Mouse (Mus musculus): ENCODE data around the gene Hnrnpa0.
"Not testable (repeated sequence)": the region's sequence is repeated elsewhere in the genome, so short reads cannot be mapped to it uniquely, and the experiment has no call there.

Hnrnpa0 gene

DNA sequence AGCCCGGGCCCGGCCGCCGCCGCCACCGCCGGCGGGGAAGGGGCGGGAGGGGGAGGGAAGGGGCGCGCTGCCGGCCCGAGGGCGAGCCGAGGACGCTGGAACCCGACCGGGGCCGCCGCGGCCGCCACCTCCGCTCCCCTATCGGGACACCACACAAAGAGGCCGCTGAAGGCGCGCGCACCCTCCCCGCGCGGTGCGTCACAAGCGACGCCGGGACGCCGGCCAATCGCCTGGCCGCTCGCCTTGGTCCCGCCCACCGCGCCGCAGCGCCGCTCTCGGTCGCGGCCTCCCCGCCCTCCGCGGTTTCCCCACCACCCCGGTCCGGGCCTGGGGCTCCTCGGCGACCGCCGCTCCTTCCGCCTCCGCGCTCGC is at the start of gene Hnrnpa0:
TSS of gene Hnrnpa0 (minus strand) at position 161 of the 372 bp plus-strand sequence.
- peak; percentile 86 to 90 for DNase-seq (ENCODE audit: low spot score in 2 of 2)

DNA sequence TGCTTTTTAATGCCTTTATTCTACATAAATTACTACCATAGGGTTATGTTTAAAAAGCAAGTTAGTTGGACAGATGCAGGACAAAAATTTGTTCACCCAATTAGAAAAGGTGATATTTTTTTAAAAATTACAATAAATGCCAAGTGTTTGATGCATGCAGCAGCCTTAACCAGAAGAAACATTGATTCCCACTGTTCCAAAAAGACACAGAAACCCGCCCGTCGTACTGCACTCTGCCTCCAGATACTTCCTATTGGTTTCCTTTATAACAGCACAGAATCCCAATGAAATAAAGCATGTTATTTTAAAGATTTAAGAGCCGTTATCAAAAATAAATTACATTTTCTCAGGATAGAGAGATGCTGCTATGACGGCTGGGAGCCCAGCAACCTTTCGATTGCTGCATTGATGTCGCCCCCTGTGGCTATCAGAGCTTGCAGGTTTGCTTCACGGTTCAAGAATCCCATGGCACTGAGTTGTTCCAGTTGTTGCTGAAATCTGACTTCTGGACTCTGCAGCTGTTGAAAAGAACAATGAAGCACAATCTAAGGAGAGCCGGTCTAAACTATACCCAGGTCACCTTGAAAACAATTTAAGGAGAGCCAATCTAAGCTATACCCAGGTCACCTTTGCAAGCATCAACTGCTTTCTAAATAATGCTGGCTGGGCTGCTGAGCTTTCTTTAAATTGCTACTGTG is 49.3 kb upstream of the Hnrnpa0 start:
- DNase-seq (ENCODE audit: low spot score in 2 of 2) = peak; percentile 100

DNA sequence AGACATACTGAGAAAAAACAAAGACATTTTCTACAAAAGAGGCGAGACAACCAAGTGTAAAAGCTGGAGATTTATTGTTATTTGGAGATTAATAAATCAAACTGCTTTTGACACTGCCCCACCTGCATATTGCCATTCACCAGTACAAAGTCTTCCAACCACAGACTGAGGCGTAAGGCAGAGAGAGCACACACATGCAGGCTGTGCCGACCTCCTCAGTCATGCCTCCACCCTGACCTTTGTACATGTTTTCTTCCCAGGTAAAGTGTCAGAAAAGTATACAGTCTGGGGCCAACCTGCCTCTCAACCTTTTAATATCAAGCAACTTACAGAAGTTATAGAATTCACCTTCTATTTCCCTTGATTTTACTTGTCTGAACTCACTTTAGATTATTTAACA is 47.7 kb upstream of the Hnrnpa0 start:
- DNase-seq (ENCODE audit: low spot score in 2 of 2) = no peak

DNA sequence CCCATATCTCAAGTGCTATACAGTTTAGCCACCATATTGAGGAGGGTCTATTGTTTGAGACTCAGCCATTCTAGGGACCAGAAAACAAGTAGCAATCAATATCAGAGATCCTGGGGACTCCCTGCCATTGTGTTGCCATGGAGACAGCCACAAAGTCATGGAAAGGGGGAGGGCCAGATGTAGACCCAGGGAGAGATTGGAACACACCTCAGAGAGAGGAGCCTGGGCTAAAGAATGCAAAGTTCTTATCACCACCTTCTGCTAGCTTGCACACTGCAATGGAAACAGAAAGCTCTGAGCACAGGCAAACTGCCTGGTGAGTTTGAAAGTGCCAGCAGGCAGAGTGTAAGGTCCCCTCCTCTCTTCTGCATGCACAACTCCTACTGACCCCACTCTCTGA is 39.8 kb upstream of the Hnrnpa0 start:
- DNase-seq (ENCODE audit: low spot score in 2 of 2) = no peak

DNA sequence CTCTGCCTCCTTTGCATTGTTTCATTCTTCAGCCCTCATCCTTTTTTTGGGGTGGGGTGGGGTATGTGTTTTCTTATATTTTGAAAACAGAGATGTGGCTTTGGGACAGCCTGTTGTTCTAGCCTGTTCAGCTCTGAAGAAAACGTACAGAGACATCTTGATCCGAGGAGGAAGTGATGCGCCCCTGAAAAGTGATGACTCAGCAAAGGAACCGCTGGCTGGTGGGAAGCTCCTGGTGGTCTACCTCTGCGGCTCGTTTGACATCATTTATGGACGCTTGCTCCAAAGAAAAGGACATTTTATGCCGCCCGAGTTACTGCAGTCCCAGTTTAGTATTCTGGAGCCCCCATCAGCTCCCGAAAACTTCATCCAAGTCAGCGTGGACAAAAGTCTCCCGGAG is 35.0 kb upstream of the Hnrnpa0 start:
- no peak for DNase-seq (ENCODE audit: low spot score in 2 of 2)

DNA sequence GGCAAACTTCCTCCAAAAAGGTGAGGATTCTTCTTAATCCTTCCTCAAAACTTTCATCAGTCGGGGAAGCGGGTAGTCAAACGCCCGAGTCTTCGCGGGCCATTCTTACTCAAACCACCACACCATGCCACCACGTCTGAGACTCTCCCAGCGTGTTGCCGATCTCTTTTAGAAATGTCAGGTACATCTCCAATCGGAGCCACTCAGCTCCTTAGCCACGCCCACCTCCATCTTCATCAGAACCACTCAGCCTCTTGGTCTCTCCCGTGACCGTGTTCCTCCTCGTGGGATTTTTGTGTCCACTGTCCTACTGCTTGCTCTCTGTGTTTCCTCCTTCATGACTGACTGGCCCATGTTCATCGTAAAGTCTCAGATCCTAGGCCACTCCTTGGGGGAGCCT is 32.4 kb upstream of the Hnrnpa0 start:
- no peak for DNase-seq (ENCODE audit: low spot score in 2 of 2)

DNA sequence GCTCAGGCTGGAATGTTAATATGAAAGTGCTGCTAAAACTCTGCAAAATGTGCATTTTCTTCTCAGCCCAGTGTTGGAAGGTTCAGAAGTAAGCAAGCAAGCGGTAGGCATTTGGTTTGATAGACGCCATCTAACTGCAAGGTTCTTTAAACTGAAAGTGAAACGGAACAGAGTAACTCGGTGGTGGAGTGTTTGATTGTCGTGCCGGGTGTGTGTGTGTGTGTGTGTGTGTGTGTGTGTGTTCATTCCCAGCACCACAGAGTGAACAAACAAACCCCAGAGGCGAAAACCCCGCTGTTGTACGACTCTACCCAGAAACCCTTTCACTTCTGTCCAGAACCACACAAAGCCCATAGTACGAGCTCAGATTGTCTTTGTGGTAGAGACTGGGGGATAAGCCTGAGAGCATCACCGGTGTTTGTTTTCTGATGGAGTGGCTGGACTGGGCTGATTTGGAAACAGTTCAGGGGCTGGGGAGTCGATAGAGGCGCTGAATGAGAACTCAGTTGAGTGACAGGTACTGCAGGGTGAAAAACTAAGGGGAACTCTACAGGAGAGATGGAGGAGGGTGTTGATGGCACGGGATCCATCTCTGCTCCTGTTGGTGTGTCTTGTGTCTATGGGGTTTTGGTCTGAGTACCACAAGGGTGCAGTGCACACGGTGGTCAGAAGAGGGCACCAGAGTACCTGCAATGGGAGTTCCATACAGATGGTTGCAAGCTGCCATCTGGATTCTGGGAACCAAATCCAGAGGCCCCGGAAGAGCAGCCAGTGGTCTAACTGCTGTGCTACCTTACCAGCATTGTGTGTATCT is 29.9 kb upstream of the Hnrnpa0 start:
- DNase-seq (ENCODE audit: low spot score in 2 of 2) = peak; percentile 84 to 85

DNA sequence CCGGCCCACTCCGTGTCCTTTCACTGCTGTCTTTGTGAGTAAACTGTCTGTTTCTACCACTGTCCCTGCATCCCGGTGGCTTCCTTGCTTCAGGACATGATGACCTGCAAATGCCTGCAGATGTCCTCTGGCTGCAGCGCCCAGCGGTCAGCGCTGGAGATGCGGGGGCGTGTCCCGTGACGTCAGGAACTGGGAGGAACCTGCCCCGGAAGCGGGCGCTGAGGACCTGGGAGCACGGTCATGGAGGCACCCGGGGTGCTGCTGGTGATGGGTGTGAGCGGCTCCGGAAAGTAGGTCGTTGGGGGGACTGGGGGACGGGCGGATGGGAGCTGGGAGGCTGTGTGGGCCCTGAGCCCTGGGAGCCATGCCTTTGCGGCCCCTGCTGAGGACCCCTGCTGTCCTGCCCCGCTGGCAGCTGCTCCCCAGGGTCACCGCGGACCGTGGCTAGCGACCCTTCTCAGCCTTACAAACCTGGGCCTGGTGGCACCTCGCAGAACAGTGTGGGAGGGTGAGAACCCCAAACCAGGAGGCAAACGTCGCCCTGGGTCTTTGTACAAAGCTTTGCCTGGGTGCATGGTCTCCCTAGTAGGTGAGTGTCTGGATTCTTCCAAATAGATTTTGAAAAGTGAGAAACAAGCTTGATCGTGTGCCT is 29.2 kb upstream of the Hnrnpa0 start, which contains the start of gene Idnk:
TSS of gene Idnk (plus strand) at position 203 of the 652 bp plus-strand sequence.
- DNase-seq (ENCODE audit: low spot score in 2 of 2) = peak; percentile 64 to 69

DNA sequence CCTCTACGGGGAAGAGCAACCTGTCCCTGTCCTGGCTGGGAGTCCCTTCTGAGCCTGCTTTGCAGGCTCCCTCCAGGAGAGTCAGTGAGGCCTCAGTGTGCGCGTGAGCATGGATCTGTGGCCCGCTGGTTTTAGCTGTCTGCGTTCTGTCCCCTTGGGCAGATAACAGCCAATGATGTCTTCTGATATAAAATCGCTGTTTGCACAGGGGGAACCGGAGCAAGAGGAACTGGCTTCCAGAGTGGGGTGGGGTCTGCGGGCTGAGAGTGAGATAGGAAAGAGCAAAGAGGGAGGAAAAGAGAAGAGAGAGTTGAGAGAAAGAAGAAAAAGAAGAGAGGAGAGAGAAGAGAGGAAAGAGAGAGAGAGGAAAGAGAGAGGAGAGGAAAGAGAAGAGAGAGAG is 28.7 kb upstream of the Hnrnpa0 start:
- no peak for DNase-seq (ENCODE audit: low spot score in 2 of 2)

DNA sequence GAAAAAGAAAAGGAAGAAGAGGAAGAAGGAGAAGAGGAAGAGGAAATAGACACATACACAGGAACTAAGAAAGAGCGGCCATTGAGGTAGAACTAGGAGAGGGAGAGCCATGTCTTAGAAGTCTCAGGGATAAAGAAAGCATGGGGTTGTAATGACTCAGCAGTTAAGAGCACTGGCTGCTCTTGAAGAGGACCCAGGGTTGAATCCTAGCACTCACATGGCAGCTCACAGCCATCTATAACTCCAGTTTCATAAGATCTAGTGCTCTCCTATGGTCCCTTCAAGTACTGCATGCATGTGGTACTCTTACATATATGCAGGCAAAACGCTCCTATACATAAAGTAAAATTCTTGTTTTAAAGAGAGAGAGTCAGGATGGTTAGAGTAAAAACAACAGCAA is 27.7 kb upstream of the Hnrnpa0 start:
- no peak for DNase-seq (ENCODE audit: low spot score in 2 of 2)

DNA sequence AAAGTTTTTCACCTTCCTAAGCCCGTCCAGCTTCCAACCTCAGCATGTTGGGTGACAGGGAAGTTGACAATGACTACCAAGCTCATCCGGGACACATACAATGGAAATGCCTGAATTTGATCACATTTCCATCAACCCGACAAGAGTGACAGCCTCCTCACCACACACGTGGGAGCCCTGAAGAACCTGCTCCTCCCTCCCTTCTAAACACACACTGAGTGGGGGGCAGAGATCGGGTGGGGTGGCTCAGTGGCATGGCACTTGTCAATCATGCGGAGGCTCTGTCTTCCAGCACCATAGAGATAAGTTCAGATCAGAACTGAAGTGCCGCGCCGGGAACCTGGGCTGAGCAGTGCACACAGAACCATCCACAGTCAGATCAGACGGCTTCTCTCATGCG is 22.1 kb upstream of the Hnrnpa0 start:
- DNase-seq (ENCODE audit: low spot score in 2 of 2) = no peak

DNA sequence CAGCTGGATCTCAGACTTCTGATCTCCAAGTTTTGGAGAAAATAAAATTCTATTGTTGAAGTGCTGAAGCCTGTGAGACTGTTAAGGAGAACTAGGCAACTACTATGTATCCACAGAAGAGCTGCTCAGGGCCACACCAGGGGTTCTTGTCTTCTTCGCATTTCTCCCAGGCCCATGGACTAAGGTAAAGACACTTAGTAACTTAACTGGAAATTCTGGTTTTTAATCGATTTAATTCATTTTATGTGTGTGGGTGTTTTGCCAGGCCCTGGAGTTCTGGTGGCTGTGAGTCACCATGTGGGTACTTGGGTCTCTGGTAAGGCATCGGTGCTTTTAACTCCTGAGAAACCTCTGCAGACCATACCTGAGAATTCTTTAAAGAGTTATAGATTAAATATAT is 21.3 kb upstream of the Hnrnpa0 start:
- DNase-seq (ENCODE audit: low spot score in 2 of 2) = no peak

DNA sequence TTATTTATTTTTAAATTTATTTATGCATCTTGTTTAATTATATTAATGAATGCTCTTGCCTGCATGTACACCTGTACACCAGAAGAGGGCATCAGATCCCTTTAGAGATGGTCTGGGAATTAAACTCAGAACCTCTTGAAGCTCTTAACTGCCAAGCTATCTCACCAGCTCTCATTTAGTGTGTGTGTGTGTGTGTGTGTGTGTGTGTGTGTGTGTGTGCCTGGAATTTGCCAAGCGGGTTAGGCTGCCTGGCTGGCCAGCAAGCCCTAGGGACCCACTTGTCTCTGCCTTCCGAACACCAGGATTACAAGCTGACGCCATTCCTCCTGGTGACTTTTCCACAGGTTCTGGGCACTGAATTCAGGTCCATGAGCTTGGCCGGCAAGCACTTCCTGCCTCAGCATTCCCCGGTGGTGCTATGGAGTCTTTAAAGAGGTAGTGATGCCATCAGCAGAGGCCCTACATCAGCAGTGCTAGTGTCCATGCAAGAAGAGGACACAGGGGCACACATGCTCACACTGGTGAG is 20.7 kb upstream of the Hnrnpa0 start:
- DNase-seq (ENCODE audit: low spot score in 2 of 2) = no peak

DNA sequence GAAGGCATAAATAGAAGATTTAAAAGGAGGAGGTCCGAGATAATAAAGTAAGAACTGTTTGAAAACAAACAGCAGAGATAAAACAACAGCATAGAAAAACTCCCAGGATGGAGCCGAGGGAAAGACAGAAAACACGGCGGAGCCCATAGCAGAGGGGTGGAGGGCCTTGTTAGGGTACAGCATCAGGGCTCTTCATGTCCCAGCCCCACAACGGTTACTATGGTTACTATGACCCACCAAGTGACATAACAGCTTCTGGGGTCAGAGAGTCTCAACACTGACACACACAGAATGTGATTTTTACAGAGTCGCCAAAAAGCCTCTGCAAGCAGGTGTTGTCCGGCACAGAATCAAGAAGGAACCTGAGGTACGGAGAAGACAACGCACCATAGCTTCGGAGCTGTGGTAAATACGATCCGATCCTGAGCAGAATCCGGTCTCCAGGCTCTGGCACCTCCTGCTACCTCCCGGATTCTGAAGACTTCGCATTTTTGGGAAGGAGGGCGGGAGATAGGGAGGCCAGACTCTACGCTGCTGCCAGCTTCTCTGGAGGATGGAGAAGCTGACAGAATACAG is 20.0 kb upstream of the Hnrnpa0 start:
- no peak for DNase-seq (ENCODE audit: low spot score in 2 of 2)

DNA sequence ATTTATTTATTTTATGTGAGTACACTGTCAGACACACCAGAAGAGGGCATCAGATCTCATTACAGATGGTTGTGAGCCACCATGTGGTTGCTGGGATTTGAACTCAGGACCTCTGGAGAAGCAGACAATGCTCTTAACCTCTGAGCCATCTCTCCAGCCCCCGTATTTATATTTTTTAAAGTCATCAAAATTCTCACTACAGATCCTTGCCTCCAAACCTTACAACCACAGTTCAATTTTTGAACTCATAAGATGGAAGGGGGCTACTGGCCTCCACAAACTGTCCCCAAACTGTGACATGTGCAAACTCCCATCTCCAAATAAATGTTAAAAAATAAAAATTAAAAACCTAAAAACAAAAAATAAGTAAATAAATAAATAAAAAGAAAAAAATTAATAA is 19.4 kb upstream of the Hnrnpa0 start:
- no peak for DNase-seq (ENCODE audit: low spot score in 2 of 2)

DNA sequence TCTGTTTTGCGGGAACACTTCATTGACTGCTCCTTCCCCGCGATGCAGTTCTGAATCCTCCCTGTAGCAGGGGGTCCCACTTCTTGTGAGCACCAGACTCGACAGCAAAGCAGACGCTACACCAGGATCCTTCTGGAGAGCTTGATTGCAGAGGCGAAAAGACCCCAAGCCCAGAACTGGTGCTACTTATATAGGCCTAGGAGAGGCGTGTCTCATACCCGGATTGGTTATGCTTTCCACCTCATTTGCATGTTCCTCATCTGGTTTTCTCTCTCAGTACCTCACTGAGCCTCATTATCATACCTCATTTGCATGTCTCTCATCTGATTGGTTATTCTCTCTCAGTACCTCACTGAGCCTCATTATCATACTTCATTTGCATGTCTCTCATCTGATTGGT is 18.2 kb upstream of the Hnrnpa0 start:
- not testable (repeated sequence) for DNase-seq (ENCODE audit: low spot score in 2 of 2)

DNA sequence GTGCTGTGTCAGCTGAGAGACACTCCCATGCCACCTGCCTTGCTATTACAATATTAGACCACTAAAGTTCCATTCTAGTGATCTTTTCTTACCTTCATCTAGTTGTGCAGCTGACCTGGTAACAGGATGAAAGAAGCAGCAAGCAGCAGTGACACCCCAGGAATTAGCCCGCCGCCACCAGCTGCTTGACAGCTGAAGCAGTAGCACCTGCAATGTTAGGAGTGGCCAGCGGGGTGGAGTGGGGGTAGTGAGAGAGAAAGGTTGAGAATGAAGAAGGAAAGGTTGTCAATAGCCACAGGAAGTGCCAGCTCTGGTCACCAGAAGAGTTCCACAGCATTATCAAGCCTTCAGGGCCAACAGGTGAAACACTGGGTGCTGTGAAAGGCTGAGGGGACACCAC is 3.3 kb upstream of the Hnrnpa0 start:
- DNase-seq (ENCODE audit: low spot score in 2 of 2) = no peak

DNA sequence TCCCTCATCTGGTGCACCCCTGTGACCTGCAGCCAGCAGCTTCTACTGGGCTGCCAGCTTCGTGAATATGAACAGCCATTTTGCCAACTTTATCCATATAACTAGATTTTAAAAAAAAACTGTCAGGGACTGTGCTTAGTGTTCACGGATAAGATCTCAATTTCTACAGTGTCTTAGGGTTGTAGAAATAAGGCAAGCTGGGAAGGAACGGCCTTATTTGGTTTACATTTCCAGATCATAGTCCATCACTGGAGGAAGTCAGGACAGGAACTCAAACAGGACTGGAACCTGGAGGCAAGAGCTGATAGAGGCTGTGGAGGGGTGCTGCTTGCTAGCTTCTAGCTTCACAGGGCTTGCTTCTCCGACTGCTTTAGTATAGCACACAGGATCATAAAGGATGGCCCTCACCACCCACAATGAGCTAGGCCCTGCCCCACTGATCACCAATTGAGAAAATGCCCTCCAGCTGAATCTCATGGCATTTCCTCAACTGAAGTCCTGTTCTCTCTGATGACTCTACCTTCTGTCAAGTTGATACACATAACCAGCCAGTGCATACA is 1.4 kb upstream of the Hnrnpa0 start:
- DNase-seq (ENCODE audit: low spot score in 2 of 2) = no peak

DNA sequence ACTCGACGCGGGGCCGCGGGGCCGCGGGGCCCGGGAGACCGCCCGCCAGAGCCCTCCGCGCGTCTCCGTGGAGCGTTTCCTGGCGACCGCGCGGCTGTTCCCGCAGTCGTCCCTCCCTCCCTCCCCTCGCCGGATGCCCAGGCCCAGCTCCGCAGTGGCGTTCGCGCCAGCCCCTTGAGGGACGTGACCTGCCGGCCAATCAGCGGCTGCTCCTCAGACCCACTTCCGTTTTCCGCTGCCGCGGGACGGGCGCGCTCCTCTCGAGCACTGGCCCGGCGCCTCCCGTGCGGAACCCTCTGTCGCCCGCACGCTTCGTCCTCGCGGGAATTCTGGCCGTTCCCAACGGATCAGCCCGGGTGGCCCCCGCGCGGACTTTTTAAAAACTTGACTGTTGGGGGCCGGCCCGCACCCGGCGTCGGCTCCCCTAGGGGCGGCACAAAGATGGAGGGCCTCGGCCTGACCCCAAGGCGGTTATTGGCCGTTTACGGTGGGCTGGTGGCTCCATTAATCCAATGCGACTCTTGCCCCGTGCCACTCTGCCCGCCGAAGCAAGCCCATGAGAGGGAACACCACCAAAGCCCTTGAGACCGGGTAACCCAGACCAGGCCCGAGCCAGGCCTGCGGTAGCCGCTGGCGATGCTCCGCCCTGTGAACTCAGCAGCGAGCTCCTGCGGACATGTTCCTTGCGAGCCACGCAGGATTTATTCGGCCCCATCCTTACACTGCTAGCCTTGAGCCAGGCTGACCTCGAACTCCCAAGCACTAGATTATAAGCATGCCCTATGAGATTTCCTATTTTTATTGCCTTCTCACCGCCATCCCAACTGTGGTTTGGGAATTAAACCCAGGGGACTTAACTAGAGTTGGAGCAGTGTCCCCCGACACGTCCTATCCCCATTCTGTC is 664 bp upstream of the Hnrnpa0 start:
- peak; percentile 89 to 90 for DNase-seq (ENCODE audit: low spot score in 2 of 2)

DNA sequence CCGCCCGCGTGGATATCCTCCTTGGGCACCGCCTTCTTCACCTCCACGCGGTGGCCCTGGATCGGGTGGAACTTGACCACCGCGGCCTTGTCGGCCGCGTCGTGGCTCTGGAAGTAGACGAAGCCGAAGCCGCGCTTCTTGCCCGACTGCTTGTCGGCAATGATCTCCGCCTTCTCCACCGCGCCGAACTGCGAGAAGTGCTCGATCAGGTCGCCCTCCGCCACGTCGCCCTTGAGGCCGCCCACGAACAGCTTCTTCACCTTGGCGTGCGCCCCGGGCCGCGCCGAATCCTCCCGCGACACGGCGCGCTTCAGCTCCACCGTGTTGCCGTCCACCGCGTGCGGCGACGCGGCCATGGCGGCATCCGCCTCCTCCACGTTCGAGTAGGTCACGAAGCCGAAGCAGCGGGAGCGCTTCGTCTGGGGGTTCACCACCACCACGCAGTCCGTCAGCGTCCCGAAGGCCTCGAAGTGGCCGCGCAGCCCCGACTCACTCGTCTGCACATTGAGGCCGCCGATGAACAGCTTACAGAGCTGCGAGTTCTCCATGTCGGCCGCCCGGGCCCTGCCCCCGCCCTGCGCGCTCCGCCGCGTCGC is 492 bp downstream of the Hnrnpa0 start:
- peak; percentile 46 to 61 for DNase-seq (ENCODE audit: low spot score in 2 of 2)
